Mouse (Mus musculus): ENCODE data around the gene Glod4. TPM values are rescaled to one million over a fixed set of nuclear protein-coding genes. Genes with fewer than 3 reads are reported as not detected.

Gene Glod4
- polyA plus RNA-seq, 1 experiment: 2.9 TPM

DNA sequence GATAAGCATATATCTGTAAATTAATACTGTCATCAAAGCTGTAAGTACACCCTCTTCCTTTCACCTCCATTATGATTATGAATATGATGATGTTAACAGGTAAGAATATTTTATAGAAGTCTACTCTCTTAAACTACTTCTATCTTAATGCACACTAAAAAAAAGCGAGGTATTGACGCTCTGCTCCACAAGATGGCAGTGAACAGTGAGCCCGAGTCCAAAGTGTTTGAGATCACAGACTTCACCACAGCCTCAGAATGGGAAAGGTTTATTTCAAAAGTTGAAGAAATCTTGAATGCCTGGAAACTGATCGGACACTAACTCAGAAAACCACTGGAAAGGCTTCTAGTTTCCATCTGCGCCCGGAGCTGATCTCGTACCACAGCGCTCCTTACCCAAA is 149.9 kb downstream of the Glod4 start:
- TF ChIP-seq GATA1 (IDR thresholded peaks at IDR 0.05; ENCODE audit: low read length): no peak

DNA sequence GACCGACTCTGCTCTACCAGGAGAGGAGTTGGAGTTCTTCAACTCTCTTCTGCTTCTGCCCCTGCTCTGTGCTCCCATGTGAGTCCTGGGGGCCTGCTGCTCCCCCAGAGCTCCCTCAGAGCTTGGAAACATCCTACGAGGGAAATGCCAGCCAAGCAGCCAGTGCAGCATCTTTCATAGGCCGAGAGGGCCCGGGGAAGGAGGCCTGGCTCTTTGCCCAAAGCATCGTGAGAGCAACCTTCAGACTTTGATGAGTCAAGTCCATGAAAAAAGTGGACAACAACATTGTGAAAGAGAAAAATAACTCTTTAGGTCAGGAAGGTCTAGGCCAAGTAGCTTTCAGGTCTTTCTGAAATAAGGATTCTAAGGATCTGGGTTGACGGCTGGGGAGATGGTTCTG is 153.7 kb downstream of the Glod4 start:
- TF ChIP-seq GATA1 (IDR thresholded peaks at IDR 0.05; ENCODE audit: low read length): no peak

DNA sequence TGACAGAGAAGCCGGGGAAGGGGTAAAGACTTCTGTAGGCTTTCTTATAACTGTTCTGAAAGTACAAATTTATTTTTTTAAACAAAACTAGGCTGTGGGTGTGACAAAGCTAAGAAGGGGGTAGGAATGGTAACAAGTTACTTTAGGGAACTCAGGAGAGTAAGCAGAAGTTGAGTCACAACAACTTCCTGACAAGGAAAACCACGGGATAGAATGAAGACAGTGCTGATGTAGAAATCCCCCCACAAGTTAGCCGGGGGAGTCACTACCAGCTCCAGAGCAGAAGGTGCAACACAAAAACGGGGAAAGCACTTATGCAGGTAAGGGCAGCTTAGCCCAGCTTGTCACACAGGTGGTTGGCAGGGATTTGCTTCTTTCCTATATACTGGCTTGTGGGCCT is 155.0 kb downstream of the Glod4 start:
- no peak for TF ChIP-seq GATA1 (IDR thresholded peaks at IDR 0.05; ENCODE audit: low read length)

DNA sequence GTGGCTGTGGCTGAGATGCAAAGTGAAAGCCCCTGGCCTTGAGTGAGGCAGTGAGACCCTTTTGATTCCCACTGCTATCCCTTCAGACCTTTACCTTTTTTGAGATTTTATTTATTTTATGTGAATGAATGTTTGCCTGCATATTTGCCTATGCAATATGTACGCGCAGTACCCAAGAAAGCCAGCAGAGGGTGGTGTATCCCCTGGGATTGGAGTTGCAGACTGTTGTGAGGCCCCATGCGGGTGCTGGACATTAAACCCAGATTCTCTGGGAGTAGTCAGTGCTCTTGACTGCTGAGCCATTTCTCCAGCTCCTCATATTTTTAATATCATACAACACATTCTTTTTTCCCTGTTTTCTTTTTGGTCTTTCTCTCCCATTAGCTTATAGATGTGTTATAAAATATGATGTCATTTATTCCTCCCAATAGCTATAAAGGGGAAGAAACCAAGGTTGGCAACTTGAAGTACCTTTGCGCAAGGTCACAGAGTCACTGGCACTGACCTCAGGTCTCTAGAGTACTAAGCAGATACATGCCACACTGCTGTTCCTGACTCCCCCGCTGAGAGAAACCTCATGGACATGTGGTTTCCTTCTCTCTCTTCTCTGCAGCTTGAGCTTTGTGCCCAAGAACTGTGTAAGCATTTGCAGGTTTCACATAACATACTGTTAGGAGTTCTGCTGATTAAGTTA is 157.5 kb downstream of the Glod4 start:
- no peak for TF ChIP-seq GATA1 (IDR thresholded peaks at IDR 0.05; ENCODE audit: low read length)

DNA sequence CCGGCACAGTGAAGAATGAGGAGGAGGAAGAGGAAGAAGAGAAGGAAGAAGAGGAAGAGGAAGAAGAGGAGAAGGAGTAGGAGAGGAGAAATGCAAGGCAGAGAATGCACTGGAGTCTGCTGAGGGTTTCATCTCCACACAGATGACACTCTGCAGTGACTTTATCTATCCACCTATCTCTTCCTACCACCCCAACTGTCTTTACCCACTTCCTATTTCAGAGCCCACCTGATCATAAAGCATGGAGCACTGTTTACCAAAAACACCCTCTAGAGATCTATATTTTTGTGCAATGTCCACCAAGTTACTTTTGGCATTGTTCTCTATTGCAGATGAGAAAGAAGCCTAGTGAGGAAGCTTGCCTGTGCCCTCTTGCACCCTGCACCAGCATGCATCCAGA is 158.6 kb downstream of the Glod4 start:
- no peak for TF ChIP-seq GATA1 (IDR thresholded peaks at IDR 0.05; ENCODE audit: low read length)

DNA sequence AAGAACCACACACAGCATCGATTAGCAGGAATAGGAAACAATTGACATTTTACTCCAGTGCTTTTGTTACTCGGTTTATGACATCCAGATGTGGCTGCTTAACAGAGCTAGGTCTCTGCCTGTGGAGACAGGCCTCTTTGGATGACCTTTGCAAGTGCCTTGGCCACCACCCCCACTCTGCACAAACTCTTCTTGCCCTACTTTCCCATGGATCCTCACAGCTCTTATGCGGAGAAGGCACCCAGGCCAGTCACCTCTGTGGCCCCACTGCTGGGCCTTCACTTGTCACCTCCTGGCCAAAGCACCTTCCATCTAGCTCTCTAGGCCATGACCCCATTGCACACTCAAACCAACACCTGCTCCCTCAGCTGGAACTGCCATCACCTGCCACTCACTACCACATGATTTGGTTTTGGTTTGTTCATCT is 159.6 kb downstream of the Glod4 start:
- no peak for TF ChIP-seq GATA1 (IDR thresholded peaks at IDR 0.05; ENCODE audit: low read length)

DNA sequence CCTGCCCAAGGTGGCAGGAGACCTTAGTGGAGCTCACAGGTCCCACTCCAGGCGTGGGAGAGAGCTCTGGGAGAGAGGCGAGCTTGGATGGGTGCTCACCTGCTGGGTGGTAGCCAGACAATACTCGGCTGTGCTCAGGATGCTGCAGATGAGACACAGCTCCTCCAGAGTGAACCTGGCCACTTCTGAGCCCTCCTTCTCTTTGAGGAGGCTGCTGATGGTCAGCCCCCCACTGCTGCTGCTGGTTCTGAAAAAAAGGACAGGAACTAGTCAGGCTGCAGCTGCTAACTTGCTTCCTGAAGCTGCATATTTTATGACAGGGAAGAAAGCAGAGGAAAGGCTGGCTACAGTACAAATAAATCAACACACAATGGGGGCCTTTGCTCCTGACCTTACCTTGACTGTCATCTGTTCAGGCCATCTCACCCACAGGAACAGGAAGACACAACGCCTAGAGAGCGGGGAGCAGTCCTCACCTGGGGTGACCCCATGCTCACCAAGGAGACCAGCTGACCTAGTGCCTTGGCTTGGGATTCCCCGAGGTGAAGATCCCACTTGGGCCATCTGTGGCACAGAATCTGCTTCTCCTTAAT is 162.4 kb downstream of the Glod4 start:
- TF ChIP-seq GATA1 (IDR thresholded peaks at IDR 0.05; ENCODE audit: low read length): no peak

DNA sequence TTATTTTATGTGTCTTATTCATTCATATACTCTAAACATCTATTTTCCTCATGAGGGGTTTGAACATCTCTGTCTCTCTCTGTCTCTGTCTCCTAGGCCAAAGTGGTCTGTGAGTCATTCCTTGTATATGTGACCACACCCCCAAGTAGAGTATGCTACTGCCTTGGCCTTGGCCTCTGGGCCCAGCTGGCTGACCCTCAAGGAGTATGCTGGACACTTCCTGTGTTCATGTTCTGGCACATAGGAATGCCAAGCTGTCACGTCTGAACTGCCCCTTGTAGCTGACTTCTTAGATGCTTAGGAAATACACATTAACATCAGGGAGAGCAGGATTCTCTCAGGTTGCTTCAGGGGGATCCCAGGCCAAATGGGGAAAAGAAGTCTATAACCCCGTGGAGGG is 163.2 kb downstream of the Glod4 start:
- no peak for TF ChIP-seq GATA1 (IDR thresholded peaks at IDR 0.05; ENCODE audit: low read length)

DNA sequence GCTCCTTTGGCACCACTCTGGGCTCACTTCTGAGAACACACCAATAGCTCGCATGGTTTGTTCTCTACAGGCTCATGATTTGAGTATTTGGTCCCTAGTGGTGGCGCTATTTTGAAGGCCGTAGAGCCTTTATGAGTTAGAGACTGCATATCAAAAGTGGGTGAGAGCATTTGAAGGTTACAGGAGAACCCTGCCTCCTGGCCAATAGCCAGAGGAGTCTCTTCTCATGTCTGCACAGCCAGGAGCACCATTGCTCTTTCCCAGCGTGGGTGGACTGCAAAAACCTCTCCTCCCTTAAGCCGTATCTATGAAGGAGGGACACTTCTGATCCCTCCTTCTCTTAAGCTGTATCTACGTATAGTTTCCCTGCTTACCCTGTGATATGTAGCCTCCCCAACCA is 166.2 kb downstream of the Glod4 start:
- TF ChIP-seq GATA1 (IDR thresholded peaks at IDR 0.05; ENCODE audit: low read length): no peak

DNA sequence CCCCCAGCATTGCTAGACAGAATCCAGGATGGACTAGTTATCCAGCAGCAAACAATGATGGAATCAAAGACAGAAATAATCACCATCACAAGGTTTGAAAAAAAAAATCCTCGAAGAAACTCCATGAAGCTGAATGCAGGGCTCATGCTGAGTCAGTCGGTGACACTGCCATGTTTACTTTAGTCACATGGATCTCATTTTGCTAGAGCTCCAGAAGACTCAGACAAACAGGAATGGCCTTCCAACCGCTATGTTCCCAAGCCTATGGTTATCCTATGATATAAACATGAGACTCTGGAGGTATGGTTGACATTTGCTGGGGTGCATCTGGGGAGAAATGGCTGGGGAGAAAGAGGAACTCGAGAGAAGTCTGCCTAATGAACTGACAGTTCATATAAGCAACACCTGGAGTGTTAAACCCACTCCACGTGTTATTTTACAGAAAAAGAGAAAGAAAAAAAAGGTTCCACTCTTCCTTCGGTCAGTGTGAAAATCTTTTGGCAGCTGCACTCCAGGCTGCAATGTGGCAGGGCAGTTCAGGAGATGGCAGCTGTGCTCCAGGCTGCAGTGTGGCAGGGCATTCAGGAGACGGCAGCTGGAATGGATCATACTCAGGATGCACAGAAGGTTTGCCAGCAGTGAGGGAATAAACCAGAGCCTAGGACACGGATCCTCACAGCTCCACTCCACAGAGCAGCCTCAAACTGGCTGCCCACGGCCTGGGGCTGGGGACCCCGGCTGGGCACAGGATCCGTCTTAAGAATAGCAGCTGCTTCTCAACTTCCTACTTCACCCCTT is 169.0 kb downstream of the Glod4 start:
- TF ChIP-seq GATA1 (IDR thresholded peaks at IDR 0.05; ENCODE audit: low read length): no peak

Other genes with a start within 250 kb of the Glod4 start
- gene 1700016K19Rik, start 243.8 kb downstream of the Glod4 start, polyA plus RNA-seq (2012): not detected in 2 replicates
- not detected in 2 replicates for gene Rflnb, start 215.9 kb downstream of the Glod4 start, polyA plus RNA-seq (2012)
- 21.0 and 29.5 TPM in 2 replicates for gene Vps53, start 64.1 kb downstream of the Glod4 start, polyA plus RNA-seq (2012)
- gene Fam57a, start 64.1 kb downstream of the Glod4 start, polyA plus RNA-seq (2012): 2.9 and 4.9 TPM in 2 replicates
- 0.30 TPM in 1 of 2 replicates, not detected in the other for gene Dbil5, start 26.1 kb downstream of the Glod4 start, polyA plus RNA-seq (2012)
- 5.2 and 5.7 TPM in 2 replicates for gene Gemin4, start 26.1 kb downstream of the Glod4 start, polyA plus RNA-seq (2012)
- gene Mrm3, start within 50 bp of the Glod4 start, polyA plus RNA-seq (2012): 15.0 and 21.2 TPM in 2 replicates
- 4.6 and 4.8 TPM in 2 replicates for gene Nxn, start 155.4 kb upstream of the Glod4 start, polyA plus RNA-seq (2012)
- 25.8 and 32.2 TPM in 2 replicates for gene Timm22, start 163.2 kb upstream of the Glod4 start, polyA plus RNA-seq (2012)